1 mouse cellular context compared by ENCODE assay signal in genomic region chr3:123431951-123432674, GRCm38 (mm10).
A peak's percentile ranks its signal among the peaks of the same experiment; 100 is the strongest.
TF ChIP-seq lines count a peak whose summit lies in the region.

No protein-coding gene starts in this region.

TF ChIP-seq in MEL, 35 proteins besides CTCF, POLR2A, EP300 and RAD21 (continued from another document):
- TF ChIP-seq MXI1 (IDR thresholded peaks at IDR 0.05; ENCODE audit: low read depth, low read length), result no peak
- TF ChIP-seq TCF12 (IDR thresholded peaks at IDR 0.05; ENCODE audit: low read depth, low read length), result peak; percentile 89
- no peak for TF ChIP-seq NRF1 (IDR thresholded peaks at IDR 0.05; ENCODE audit: insufficient read depth, low read depth, low read length, poor library complexity, severe bottlenecking)
- no peak for TF ChIP-seq NELFE (IDR thresholded peaks at IDR 0.05; ENCODE audit: low read depth, low read length)
- TF ChIP-seq MYB (IDR thresholded peaks at IDR 0.05; ENCODE audit: low read depth, low read length), result no peak
- no peak; the same call in 1 of the 2 replicates for TF ChIP-seq MAZ (IDR thresholded peaks at IDR 0.05; ENCODE audit: low read depth, low read length)
- TF ChIP-seq ELF1 (IDR thresholded peaks at IDR 0.05; ENCODE audit: low read depth, low read length), result no peak
- no peak for TF ChIP-seq ZC3H11A (IDR thresholded peaks at IDR 0.05; ENCODE audit: low read depth, low read length)
- TF ChIP-seq BHLHE40 (IDR thresholded peaks at IDR 0.05; ENCODE audit: borderline replicate concordance, low read depth, low read length), result no peak
- peak; percentile 48 for TF ChIP-seq RCOR1 (IDR thresholded peaks at IDR 0.05; ENCODE audit: low read depth, low read length)
- no peak for TF ChIP-seq GABPA (IDR thresholded peaks at IDR 0.05; ENCODE audit: low read depth, low read length)
- TF ChIP-seq JUND (IDR thresholded peaks at IDR 0.05; ENCODE audit: low read depth, low read length), result no peak
- TF ChIP-seq E2F4 (IDR thresholded peaks at IDR 0.05; ENCODE audit: borderline replicate concordance, low read depth, low read length), result no peak
- no peak for TF ChIP-seq USF2 (IDR thresholded peaks at IDR 0.05; ENCODE audit: borderline replicate concordance in 1 of 2, insufficient read depth in 1 of 2, low read depth in 1 of 2, low read length in 2 of 2)
- TF ChIP-seq POLR2AphosphoS5 (IDR thresholded peaks at IDR 0.05; ENCODE audit: borderline replicate concordance, low read depth, low read length), result no peak
- TF ChIP-seq USF1 (IDR thresholded peaks at IDR 0.05; ENCODE audit: low read depth, low read length), result no peak
- TF ChIP-seq POLR2AphosphoS2 (IDR thresholded peaks at IDR 0.05; ENCODE audit: low read length), result no peak
- TF ChIP-seq ETS1 (IDR thresholded peaks at IDR 0.05; ENCODE audit: low read depth, low read length), result peak; percentile 75
- peak; percentile 65 for TF ChIP-seq MAX (IDR thresholded peaks at IDR 0.05; ENCODE audit: low read length)
- no peak for TF ChIP-seq MAFK (IDR thresholded peaks at IDR 0.05; ENCODE audit: borderline replicate concordance, low read depth, low read length)
TF ChIP-seq in MEL: peak in this region for 6.
